Mouse (Mus musculus): Measurements from ENCODE around the gene Klrb1c.
"Not testable (repeated sequence)": the region's sequence is repeated elsewhere in the genome, so short reads cannot be mapped to it uniquely, and the experiment has no call there.

Klrb1c gene

DNA sequence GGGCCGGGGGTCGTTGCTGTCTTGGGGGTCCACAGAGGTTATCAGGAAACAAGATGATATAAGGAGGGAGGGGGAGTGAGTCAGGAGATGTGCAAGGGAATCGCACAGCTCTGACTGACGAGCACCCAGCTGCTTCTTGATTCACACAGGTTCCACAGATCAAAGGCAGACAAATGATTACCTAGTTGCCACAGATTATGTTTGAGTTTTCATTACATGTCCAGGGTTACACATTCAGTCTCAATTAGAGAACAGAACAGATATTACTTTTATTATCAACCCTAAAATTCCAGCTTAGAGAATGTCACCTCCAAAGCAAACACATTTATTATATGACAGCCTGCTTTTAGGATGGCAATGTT lies 33.6 kb downstream of the Klrb1c start:
- DNase-seq (ENCODE audit: low spot score): not testable (repeated sequence)

DNA sequence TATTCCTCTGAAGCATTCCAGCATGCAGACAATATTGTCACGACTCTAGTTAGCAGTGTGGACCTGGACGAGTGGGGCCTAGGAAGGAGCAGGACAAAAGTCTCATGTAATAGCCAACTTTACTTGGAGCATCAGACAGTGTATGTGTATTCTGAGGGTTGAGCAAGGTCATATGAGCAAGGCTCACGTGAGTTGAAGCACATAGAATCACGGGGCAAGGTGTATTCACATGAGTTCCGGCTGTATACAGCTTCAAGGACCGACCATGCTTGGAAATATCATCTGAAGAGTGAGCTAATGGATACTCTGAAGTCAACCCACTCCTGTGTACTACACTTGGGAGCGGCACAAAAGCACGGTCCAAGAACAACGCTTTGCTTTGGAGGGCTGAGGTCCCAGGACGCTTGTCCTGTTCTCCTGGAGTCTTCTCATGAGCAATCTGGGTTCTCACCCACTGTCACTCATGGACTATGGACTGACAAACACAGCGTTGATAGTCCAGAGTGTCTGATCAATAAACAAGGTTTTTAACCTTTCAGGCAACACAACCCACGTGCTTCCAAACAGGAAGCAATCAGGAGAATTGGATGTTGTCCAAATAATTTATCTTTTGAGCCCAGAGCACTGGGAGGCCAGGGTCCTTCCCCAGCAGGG lies 34.1 kb downstream of the Klrb1c start:
- not testable (repeated sequence) for DNase-seq (ENCODE audit: low spot score)

GRCm38 (mm10) chr6:128754265-128754664 lies 34.8 kb downstream of the Klrb1c start:
- DNase-seq (ENCODE audit: low spot score): not testable (repeated sequence)

DNA sequence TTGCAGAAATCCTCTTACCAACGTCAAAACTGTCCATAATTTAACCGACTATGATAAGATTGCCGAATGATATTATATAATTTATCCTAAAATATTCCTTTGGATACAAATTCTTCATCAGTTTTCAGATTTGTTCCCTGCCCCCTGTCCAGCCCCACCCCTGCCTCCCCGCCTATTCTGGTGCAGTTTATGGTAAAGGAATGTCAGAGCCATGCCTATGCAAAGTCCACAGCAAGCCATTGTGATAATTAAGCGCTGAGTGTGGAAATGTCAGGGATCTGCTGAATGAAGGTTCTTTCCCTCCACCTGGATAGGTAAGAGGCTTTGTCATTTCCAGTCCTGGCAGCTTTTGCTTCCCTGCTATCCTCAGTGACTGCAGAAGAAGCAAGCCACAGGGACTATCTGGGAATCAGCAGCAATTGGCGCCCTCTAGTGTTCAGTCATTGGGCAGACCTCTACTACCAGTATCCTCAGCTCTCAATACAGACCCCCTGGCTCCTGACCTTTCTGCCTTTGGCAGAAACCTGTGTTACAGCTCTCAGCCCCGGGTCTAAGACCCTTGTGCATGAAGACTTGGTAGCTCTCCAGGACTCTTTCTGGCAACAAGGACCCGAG lies 35.3 kb downstream of the Klrb1c start:
- DNase-seq (ENCODE audit: low spot score): peak; percentile 50

- DNase-seq (ENCODE audit: low spot score): not testable (repeated sequence)
These were observed 42.0 kb downstream of the Klrb1c start for GRCm38 (mm10) chr6:128747006-128747405.

DNA sequence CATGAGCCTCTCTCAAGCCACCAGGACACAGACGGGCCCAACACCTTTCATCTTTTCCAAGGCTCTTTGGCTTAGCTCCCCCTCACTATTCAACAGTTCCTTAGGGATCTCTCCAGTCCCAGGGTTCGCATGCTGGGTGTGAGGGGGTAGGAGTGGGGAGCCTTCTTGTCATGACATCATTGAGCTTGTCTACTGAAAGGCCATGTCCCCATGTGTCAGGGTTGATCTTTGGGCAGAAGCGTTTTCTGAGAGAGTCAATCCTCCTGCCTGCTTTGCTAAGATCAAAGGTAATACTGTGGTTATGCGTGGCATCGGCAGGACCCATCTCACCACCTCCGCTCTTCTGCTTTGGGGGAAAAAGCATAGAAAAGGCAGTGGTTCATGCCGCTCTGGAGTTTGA lies 51.6 kb downstream of the Klrb1c start:
- DNase-seq (ENCODE audit: low spot score): no peak

DNA sequence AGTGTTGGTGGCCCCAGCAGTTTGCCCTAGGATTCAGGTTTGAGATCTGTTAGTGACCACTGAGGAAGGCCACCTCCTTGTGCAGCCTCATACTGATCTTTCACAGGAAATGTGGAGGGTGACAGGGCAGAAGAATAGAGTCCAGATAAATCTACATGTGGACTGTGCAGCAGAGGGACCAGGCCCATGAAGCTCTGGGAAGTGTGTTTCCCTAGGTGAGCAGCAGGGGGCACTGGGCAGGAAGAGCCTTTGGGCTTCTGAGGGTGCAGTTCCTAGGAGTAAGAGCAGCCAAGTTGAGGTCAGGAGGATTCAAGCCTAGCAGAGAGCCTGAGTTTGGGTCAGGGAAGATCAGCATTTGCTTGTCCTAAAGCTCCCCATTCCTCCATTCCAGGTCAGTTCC lies 52.9 kb downstream of the Klrb1c start:
- no peak for DNase-seq (ENCODE audit: low spot score)

DNA sequence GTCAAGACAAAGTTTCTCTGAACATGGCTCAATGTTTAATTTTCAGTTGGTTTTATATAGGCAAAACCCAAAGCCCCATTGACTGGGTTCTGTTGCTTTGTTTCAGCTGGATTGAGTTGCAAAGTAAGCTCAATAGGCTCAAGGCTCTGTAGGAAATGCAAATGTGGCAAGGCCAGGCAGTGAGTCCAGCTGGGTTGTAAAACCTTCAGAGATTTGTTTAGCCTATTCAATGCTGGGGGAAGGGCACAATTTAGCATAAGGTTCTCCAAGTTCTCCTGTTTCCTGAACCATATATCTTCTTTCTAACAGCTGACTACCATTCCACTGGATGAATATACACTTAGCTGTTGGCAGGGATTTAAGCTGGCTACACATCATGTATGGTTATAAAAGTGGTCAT lies 54.1 kb downstream of the Klrb1c start:
- no peak for DNase-seq (ENCODE audit: low spot score)

GRCm38 (mm10) chr6:128733908-128734679 lies 54.9 kb downstream of the Klrb1c start:
- DNase-seq (ENCODE audit: low spot score): no peak

GRCm38 (mm10) chr6:128732032-128732431 lies 57.0 kb downstream of the Klrb1c start:
- no peak for DNase-seq (ENCODE audit: low spot score)

Measured in ovary, postnatal 10 days (tissue).